Mouse (Mus musculus): ENCODE results near the gene Mphosph9. TPM values are rescaled to one million over a fixed set of nuclear protein-coding genes. Genes with fewer than 3 reads are reported as not detected.
"Not testable (repeated sequence)": the region's sequence is repeated elsewhere in the genome, so short reads cannot be mapped to it uniquely, and the experiment has no call there.

Mphosph9 gene
- polyA plus RNA-seq (2015; fragmentation: Nextera tagmentation; extraction: Ambion mirVana): 7.7 and 8.5 TPM in 2 replicates

DNA sequence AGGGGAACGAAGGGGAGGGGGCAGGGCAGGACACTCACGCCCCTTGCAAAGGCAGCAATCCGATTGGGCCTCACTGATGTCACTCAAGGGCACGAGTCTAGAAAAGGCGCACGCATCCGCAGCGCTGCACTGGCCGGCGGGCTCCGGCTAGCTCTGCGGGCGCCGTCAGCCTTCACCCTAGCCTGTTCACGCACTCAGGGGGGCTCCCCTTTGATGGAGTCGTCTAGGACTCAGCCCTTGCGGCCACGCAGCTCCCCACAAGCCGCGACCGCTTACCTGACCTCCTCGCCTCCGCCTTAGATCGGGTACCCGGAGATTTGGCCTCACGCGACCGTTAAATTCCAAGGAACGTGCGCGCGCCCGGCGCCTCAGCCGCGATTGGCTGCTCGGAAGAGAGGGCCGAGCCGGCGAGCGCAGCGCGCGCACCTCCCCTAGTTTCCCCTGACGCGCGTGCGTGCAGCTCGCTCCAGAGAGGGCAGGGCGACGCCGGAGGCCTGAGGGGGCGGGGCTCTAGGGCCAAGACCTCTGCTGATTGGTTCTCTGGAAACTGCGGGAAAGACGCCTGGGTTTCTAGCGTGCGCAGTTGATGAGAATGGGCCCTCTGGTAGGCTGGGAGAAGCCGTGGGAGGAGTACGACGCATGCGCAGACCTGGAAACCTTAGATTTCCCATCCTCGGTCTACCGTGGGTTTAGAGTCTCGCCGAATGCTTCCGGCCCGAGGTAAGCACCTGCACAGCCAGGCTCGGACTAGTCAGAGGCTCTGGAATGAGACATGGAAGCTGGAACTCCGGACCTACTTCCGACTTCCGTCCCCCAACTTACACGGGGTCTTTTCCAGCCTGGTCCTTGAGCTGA is at the start of gene Mphosph9, which contains the start of gene 2810006K23Rik:
Mphosph9 (minus strand) TSS at position 463 of the 855 bp plus-strand sequence.
2810006K23Rik (plus strand) TSS at position 580 of the 855 bp plus-strand sequence.
- under 1% methylated on average over 72 of the region's 72 CpGs for WGBS
- H3K9ac ChIP-seq (ENCODE audit: low read length): peak within 1 kb of the TSS; percentile 78

GRCm38 (mm10) chr5:124377149-124377548 is 49.4 kb upstream of the Mphosph9 start:
- Histone ChIP-seq H3K4me3 (replicated peaks; ENCODE audit: low read length) (no peak overlapping the region), H3K9ac (ENCODE audit: low read length) (no peak overlapping the region), H3K9me3 (replicated peaks; ENCODE audit: control insufficient read depth, low read length) (no peaks in the 10 kb centered on the region), H3K4me1 (ENCODE audit: control insufficient read depth, insufficient read depth, low read length) (no peaks in the 10 kb centered on the region), H3K4me2 (ENCODE audit: low read depth, low read length) (no peak overlapping the region), H3K27me3 (ENCODE audit: control insufficient read depth, insufficient read depth, low read length) (no peaks in the 10 kb centered on the region), H3K36me3 (ENCODE audit: control insufficient read depth, insufficient read depth, low read length) (peaks cover 30% of the 10 kb centered on the region; the same call in 1 of the 2 replicates), H3K27ac (ENCODE audit: low read length) (no peak overlapping the region)
- 79% methylated on average over 4 of the region's 4 CpGs for WGBS
- no peak for ATAC-seq (ENCODE audit: insufficient read depth, low FRiP score)

More for the DNA sequence above, at the start of gene Mphosph9, which contains the start of gene 2810006K23Rik:
- Histone ChIP-seq H3K27me3 (ENCODE audit: control insufficient read depth, insufficient read depth, low read length) (no peaks in the 10 kb centered on the region), H3K27ac (ENCODE audit: low read length) (peak within 1 kb of the TSS; percentile 92), H3K4me2 (ENCODE audit: low read depth, low read length) (peak within 1 kb of the TSS; percentile 90), H3K4me1 (ENCODE audit: control insufficient read depth, insufficient read depth, low read length) (peaks cover 9% of the 10 kb centered on the region; the same call in 1 of the 2 replicates), H3K36me3 (ENCODE audit: control insufficient read depth, insufficient read depth, low read length) (no peaks in the 10 kb centered on the region), H3K9me3 (replicated peaks; ENCODE audit: control insufficient read depth, low read length) (no peaks in the 10 kb centered on the region), H3K4me3 (replicated peaks; ENCODE audit: low read length) (peak within 1 kb of the TSS; percentile 75)
- peak; percentile 97 for ATAC-seq (ENCODE audit: insufficient read depth, low FRiP score)

DNA sequence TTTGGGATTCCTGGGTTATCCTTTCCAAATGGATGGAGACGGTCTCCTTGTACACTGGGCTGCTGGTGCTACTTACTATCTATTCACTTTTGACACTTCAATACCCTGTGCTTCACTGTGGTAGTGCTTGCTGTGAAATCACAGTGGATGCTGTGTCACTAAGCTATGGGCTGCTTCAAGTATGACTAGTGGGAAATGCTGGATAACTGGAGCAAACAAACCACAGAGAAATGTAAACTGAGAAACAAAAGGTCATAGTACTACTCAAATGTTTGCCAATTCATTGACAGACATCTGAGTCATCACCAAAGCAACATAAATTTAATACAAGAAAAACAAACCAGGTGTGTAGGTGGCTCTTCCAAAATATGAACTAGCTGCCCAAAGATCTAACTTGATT is 48.6 kb upstream of the Mphosph9 start:
- 88% methylated on average over 1 of the region's 1 CpGs for WGBS
- Histone ChIP-seq H3K4me1 (ENCODE audit: control insufficient read depth, insufficient read depth, low read length) (no peaks in the 10 kb centered on the region), H3K4me2 (ENCODE audit: low read depth, low read length) (no peak overlapping the region), H3K27me3 (ENCODE audit: control insufficient read depth, insufficient read depth, low read length) (no peaks in the 10 kb centered on the region), H3K36me3 (ENCODE audit: control insufficient read depth, insufficient read depth, low read length) (peaks cover 30% of the 10 kb centered on the region; the same call in 1 of the 2 replicates), H3K9me3 (replicated peaks; ENCODE audit: control insufficient read depth, low read length) (no peaks in the 10 kb centered on the region), H3K27ac (ENCODE audit: low read length) (no peak overlapping the region), H3K9ac (ENCODE audit: low read length) (no peak overlapping the region), H3K4me3 (replicated peaks; ENCODE audit: low read length) (no peak overlapping the region)
- ATAC-seq (ENCODE audit: insufficient read depth, low FRiP score): no peak

DNA sequence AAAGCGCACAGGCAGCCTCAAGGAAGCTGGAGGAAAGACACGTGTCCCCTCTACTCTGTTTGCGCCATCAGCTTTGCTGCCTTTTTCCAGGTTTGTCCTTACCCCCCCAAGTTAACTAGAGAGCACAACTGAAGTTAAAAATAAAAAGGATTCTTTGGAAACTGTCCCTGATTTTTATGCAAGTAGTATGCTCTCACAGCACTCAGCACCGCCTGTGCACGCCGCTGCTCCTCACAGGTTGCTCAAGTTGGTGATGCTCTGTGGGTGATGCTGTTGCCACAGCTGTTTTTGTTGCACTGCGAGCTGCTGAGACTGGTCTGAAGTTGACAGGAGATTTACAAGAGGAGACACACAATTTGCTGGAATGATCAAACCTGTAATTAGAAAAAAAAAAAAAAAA is 46.5 kb upstream of the Mphosph9 start:
- Histone ChIP-seq H3K36me3 (ENCODE audit: control insufficient read depth, insufficient read depth, low read length) (peaks cover 32% of the 10 kb centered on the region; the same call in 1 of the 2 replicates), H3K27me3 (ENCODE audit: control insufficient read depth, insufficient read depth, low read length) (no peaks in the 10 kb centered on the region), H3K4me3 (replicated peaks; ENCODE audit: low read length) (no peak overlapping the region), H3K27ac (ENCODE audit: low read length) (no peak overlapping the region), H3K9ac (ENCODE audit: low read length) (no peak overlapping the region), H3K4me2 (ENCODE audit: low read depth, low read length) (no peak overlapping the region), H3K9me3 (replicated peaks; ENCODE audit: control insufficient read depth, low read length) (no peaks in the 10 kb centered on the region), H3K4me1 (ENCODE audit: control insufficient read depth, insufficient read depth, low read length) (no peaks in the 10 kb centered on the region)
- no peak for ATAC-seq (ENCODE audit: insufficient read depth, low FRiP score)
- WGBS: 98% methylated on average over 7 of the region's 7 CpGs

- Histone ChIP-seq H3K27me3 (ENCODE audit: control insufficient read depth, insufficient read depth, low read length) (no peaks in the 10 kb centered on the region), H3K4me2 (ENCODE audit: low read depth, low read length) (no peak overlapping the region), H3K9ac (ENCODE audit: low read length) (no peak overlapping the region), H3K4me3 (replicated peaks; ENCODE audit: low read length) (no peak overlapping the region), H3K9me3 (replicated peaks; ENCODE audit: control insufficient read depth, low read length) (no peaks in the 10 kb centered on the region), H3K4me1 (ENCODE audit: control insufficient read depth, insufficient read depth, low read length) (no peaks in the 10 kb centered on the region), H3K36me3 (ENCODE audit: control insufficient read depth, insufficient read depth, low read length) (0 out of 2 replicates have a peak, but pooled peaks cover 7% of the 10 kb centered on the region), H3K27ac (ENCODE audit: low read length) (no peak overlapping the region)
- WGBS: 68% methylated on average over 3 of the region's 3 CpGs
- ATAC-seq (ENCODE audit: insufficient read depth, low FRiP score): no peak
Observed at GRCm38 (mm10) chr5:124366721-124367120, 38.9 kb upstream of the Mphosph9 start.

DNA sequence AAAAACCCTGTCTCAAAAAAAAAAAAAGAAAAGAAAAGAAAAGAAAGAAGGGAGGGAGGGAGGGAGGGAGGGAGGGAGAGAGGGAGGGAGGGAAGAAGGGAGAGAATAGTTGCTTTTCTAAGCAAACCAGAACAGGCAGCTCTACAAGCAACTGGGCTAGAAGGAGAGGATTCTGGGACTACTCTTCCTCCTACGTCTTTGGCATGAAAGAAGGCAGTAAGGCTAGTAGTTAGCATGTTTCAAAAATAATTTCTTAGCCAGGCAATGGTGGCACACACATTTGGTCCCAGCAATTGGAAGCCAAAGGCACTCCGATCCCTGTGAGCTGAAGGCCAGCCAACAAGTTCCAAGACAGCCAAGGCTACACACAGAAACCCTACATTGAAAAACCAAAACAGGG is 38.0 kb upstream of the Mphosph9 start:
- no peaks in the 10 kb centered on the region for H3K4me1 ChIP-seq (ENCODE audit: control insufficient read depth, insufficient read depth, low read length)
- H3K4me3 ChIP-seq (replicated peaks; ENCODE audit: low read length): no peak overlapping the region
- no peak for ATAC-seq (ENCODE audit: insufficient read depth, low FRiP score)
- H3K27me3 ChIP-seq (ENCODE audit: control insufficient read depth, insufficient read depth, low read length): no peaks in the 10 kb centered on the region
- H3K4me2 ChIP-seq (ENCODE audit: low read depth, low read length): no peak overlapping the region
- H3K9ac ChIP-seq (ENCODE audit: low read length): no peak overlapping the region
- H3K27ac ChIP-seq (ENCODE audit: low read length): no peak overlapping the region
- WGBS: 84% methylated on average over 2 of the region's 2 CpGs
- 0 out of 2 replicates have a peak, but pooled peaks cover 7% of the 10 kb centered on the region for H3K36me3 ChIP-seq (ENCODE audit: control insufficient read depth, insufficient read depth, low read length)
- H3K9me3 ChIP-seq (replicated peaks; ENCODE audit: control insufficient read depth, low read length): no peaks in the 10 kb centered on the region

DNA sequence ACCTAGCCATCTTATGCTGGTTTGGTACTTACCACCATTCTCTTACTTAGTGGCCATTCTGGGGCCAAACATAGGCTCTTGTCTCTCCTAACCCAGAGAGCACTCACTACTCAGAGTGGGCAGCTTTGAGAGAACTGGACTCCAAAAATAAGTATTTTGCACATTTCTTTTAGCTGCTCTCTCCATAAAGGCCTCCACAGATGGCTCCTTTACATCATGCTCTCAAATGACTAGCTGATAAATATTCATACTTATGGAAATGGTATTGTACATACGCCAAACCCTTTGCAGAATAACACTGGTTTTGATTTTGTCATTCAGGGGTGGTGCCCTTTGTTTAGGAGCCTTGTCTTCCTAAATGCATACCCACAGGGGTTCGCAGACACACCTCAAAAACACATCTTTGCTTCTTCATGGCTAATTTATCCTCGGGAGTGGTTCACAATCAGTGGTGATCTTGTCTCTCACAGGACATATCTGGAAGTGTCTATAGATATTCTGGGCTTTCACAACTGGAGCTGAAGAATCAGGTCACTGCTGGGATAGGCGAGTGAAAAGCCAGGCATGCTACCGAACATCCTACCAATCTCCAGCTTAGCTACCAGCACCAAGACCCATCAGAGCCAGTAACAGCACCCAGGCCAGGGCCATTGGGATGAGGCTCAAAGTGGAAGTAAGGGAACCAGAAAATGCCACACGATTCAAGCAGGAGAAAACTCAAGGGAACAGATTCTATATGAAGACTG is 36.6 kb upstream of the Mphosph9 start:
- ATAC-seq (ENCODE audit: insufficient read depth, low FRiP score): no peak
- H3K9me3 ChIP-seq (replicated peaks; ENCODE audit: control insufficient read depth, low read length): no peaks in the 10 kb centered on the region
- WGBS: 85% methylated on average over 6 of the region's 6 CpGs
- H3K27me3 ChIP-seq (ENCODE audit: control insufficient read depth, insufficient read depth, low read length): no peaks in the 10 kb centered on the region
- no peak overlapping the region for H3K27ac ChIP-seq (ENCODE audit: low read length)
- H3K4me3 ChIP-seq (replicated peaks; ENCODE audit: low read length): no peak overlapping the region
- no peaks in the 10 kb centered on the region for H3K4me1 ChIP-seq (ENCODE audit: control insufficient read depth, insufficient read depth, low read length)
- no peak overlapping the region for H3K4me2 ChIP-seq (ENCODE audit: low read depth, low read length)
- H3K36me3 ChIP-seq (ENCODE audit: control insufficient read depth, insufficient read depth, low read length): no peaks in the 10 kb centered on the region
- H3K9ac ChIP-seq (ENCODE audit: low read length): no peak overlapping the region

GRCm38 (mm10) chr5:124362982-124363381 is 35.2 kb upstream of the Mphosph9 start, which contains the start of gene Cdk2ap1:
Cdk2ap1 (minus strand) TSS chr5:124363082.
- not testable (repeated sequence) for H3K27ac ChIP-seq (ENCODE audit: low read length); H3K4me2 ChIP-seq (ENCODE audit: low read depth, low read length); ATAC-seq (ENCODE audit: insufficient read depth, low FRiP score); H3K4me1 ChIP-seq (ENCODE audit: control insufficient read depth, insufficient read depth, low read length); H3K9me3 ChIP-seq (replicated peaks; ENCODE audit: control insufficient read depth, low read length); H3K9ac ChIP-seq (ENCODE audit: low read length); H3K4me3 ChIP-seq (replicated peaks; ENCODE audit: low read length); H3K27me3 ChIP-seq (ENCODE audit: control insufficient read depth, insufficient read depth, low read length); H3K36me3 ChIP-seq (ENCODE audit: control insufficient read depth, insufficient read depth, low read length)
- WGBS: 89% methylated on average over 5 of the region's 5 CpGs

DNA sequence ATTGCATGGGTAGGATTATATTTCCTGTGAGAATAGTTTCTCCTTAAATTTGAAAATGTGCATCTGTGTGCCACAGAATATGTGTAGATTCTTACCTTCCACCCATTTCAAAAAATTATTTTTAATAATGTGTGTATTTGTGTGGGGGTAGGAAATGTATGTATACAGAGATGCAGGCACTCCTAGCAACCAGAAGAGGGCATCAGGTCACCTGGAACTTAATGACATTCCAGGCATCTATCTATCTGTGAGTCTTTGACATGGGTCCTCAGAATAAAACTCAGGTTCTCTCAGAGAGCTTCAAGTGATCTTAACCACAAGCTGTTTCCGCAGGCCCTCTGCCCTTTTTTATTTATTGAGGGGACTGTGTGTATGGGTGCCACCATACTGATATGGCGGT is 31.9 kb upstream of the Mphosph9 start:
- WGBS: 74% methylated on average over 2 of the region's 2 CpGs
- ATAC-seq (ENCODE audit: insufficient read depth, low FRiP score): no peak
- Histone ChIP-seq H3K27ac (ENCODE audit: low read length) (no peak overlapping the region), H3K9me3 (replicated peaks; ENCODE audit: control insufficient read depth, low read length) (no peaks in the 10 kb centered on the region), H3K4me2 (ENCODE audit: low read depth, low read length) (no peak overlapping the region), H3K36me3 (ENCODE audit: control insufficient read depth, insufficient read depth, low read length) (no peaks in the 10 kb centered on the region), H3K4me1 (ENCODE audit: control insufficient read depth, insufficient read depth, low read length) (no peaks in the 10 kb centered on the region; the same call in 1 of the 2 replicates), H3K9ac (ENCODE audit: low read length) (no peak overlapping the region), H3K4me3 (replicated peaks; ENCODE audit: low read length) (no peak overlapping the region), H3K27me3 (ENCODE audit: control insufficient read depth, insufficient read depth, low read length) (no peaks in the 10 kb centered on the region)
